Mouse (Mus musculus): ENCODE results near the gene C2cd2. TPM values are rescaled to one million over a fixed set of nuclear protein-coding genes. Genes with fewer than 3 reads are reported as not detected.
A peak's percentile ranks its signal among the peaks of the same experiment; 100 is the strongest.
"Not testable (repeated sequence)": the region's sequence is repeated elsewhere in the genome, so short reads cannot be mapped to it uniquely, and the experiment has no call there.

The C2cd2 gene
- total RNA-seq, 2 experiments from 2014 or later, result 14.4 to 18.5 TPM

GRCm38 (mm10) chr16:97963956-97964540, 1.6 kb upstream of the C2cd2 start:
- no peak for TF ChIP-seq CTCF (IDR thresholded peaks at IDR 0.05)
- H3K4me3 ChIP-seq, result no peak overlapping the region
- DNase-seq (ENCODE audit: extremely low spot score in 1 of 2, low spot score in 2 of 2), result no peak
- no peak overlapping the region for H3K27ac ChIP-seq
- intact Hi-C loops (cut with DNase I), result loop anchor here (2.0 kb wide), 3 partner anchors 33 to 117 kb away; partner anchors contain the start of genes B230307C23Rik and Prdm15

- peak in 1 of 2 experiments; percentile 16 for DNase-seq (ENCODE audit: extremely low spot score in 1 of 2, low spot score in 2 of 2)
- Histone ChIP-seq H3K27ac (peak overlapping the region; percentile 99), H3K4me3 (peak overlapping the region; percentile 80)
- TF ChIP-seq CTCF (IDR thresholded peaks at IDR 0.05), result no peak
- intact Hi-C loops (cut with DNase I), result loop anchor here (1.0 to 2.0 kb wide), 4 partner anchors 35 to 119 kb away; partner anchors contain the start of genes B230307C23Rik and Prdm15
These were observed 832 bp downstream of the C2cd2 start for GRCm38 (mm10) chr16:97961381-97962150.

DNA sequence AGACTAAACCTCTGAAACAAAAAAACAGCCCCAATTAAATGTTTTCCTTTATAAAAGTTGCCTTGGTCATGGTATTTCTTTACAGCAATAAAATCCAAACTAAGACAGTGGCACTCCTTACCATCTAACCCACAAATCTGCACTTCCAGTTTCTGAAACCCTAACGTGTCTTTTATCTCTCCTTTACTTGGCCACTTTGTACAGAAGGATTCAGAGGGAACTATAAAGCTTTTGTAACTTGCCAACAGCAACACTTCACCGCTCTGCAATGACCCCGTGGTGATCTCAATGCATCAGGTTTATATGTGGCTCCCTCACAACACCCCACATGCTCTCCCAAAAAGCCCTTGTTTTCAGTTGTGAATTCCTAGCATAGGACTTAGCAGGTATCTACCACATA, 2.0 kb downstream of the C2cd2 start:
- Histone ChIP-seq H3K4me3 (no peak overlapping the region), H3K27ac (no peak overlapping the region)
- TF ChIP-seq CTCF (IDR thresholded peaks at IDR 0.05), result no peak
- intact Hi-C loops (cut with DNase I), result no loop called here
- DNase-seq (ENCODE audit: extremely low spot score in 1 of 2, low spot score in 2 of 2), result no peak

GRCm38 (mm10) chr16:97958401-97958973, 3.9 kb downstream of the C2cd2 start:
- no peak for DNase-seq (ENCODE audit: extremely low spot score in 1 of 2, low spot score in 2 of 2)
- Histone ChIP-seq H3K27ac (no peak overlapping the region), H3K4me3 (no peak overlapping the region)
- no peak for TF ChIP-seq CTCF (IDR thresholded peaks at IDR 0.05)
- intact Hi-C loops (cut with DNase I), result no loop called here

DNA sequence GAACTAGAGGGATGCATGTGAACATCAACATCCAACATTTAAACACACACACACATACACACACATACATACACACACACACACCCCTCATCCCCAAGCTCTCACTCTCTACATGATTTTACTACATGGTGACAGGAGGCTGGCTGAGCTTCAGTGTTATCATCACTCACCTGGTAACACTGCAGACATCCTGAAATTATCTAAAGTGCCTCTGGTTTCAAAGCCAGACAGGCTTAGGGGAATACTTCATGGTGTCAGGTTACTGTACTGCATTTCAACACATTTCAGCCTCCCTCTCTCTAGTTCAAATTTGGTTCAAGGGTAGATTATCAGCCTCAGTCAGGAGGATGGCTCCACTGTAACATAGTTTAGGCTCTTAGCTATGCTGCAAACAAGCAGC, 4.8 kb downstream of the C2cd2 start:
- intact Hi-C loops (cut with DNase I), result no loop called here
- no peak for DNase-seq (ENCODE audit: extremely low spot score in 1 of 2, low spot score in 2 of 2)
- TF ChIP-seq CTCF (IDR thresholded peaks at IDR 0.05), result no peak
- Histone ChIP-seq H3K4me3 (no peak overlapping the region), H3K27ac (no peak overlapping the region)

DNA sequence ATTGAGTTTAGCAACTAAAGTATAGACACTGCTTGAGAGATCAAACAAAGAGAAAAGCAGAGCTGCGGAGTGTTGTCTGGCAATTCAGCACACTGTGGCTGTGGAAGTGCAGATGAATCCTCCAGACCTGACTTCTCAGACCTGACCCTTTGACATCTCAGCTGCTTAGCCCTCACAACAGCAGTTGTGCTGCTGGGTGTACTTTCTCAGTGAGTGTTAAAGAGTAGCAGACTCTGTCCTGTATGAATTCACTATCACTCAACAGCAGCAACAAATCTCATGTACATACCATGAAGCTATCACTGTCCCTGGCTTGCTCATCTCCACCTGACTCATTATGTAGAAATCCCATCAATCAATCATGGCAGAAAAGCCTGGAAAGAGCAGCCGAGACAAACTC, 6.4 kb downstream of the C2cd2 start:
- Histone ChIP-seq H3K27ac (no peak overlapping the region), H3K4me3 (no peak overlapping the region)
- TF ChIP-seq CTCF (IDR thresholded peaks at IDR 0.05), result no peak
- intact Hi-C loops (cut with DNase I), result no loop called here
- DNase-seq (ENCODE audit: extremely low spot score in 1 of 2, low spot score in 2 of 2), result no peak

DNA sequence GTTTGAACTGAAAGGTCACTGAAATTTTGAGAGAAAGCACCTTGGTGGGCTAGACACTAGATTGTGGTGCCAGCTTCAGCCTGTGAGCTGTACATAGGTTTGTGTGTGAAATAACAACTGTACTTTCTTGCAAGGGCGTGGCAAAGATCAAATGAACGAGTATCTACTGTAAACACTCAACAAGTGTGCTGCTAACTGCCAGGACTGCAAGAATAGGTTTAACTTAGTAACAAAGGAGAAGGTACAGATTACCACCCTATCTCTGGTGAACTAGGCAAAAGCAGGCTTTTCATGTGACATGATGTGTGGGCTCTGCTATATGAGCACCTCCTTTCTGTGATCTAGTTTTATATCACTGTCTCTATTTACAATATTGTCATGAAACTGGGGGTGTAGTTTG, 9.1 kb downstream of the C2cd2 start:
- no peak for TF ChIP-seq CTCF (IDR thresholded peaks at IDR 0.05)
- intact Hi-C loops (cut with DNase I), result no loop called here
- no peak for DNase-seq (ENCODE audit: extremely low spot score in 1 of 2, low spot score in 2 of 2)
- H3K4me3 ChIP-seq, result no peak overlapping the region
- H3K27ac ChIP-seq, result no peak overlapping the region

DNA sequence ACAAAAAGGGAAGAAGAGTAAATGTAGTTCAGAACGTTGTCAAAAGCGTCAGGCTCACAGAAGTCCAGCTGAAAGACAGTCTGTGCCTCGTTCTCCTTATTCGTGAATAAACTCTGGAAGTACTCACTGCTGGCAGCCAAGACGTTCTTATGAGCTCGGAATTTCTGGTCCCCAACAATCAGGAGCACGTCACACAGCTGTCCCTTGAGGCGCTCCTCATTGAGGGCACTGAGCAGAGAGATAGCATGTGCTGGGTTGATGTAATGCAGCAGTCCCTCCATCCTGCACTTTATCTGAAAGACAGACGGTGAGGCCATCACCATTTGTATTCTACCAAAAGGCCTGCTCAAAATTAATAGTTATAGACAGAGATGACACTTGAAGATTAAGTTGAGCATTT, 9.6 kb downstream of the C2cd2 start:
- no peak overlapping the region for H3K27ac ChIP-seq
- intact Hi-C loops (cut with DNase I), result no loop called here
- no peak for DNase-seq (ENCODE audit: extremely low spot score in 1 of 2, low spot score in 2 of 2)
- no peak for TF ChIP-seq CTCF (IDR thresholded peaks at IDR 0.05)
- H3K4me3 ChIP-seq, result no peak overlapping the region

- DNase-seq (ENCODE audit: extremely low spot score in 1 of 2, low spot score in 2 of 2), result no peak
- intact Hi-C loops (cut with DNase I), result no loop called here
- H3K4me3 ChIP-seq, result no peak overlapping the region
- TF ChIP-seq CTCF (IDR thresholded peaks at IDR 0.05), result no peak
- no peak overlapping the region for H3K27ac ChIP-seq
These were observed 10.0 kb downstream of the C2cd2 start for GRCm38 (mm10) chr16:97952371-97952770.

GRCm38 (mm10) chr16:97950061-97950460, 12.3 kb downstream of the C2cd2 start:
- intact Hi-C loops (cut with DNase I), result no loop called here
- Histone ChIP-seq H3K4me3 (no peak overlapping the region), H3K27ac (no peak overlapping the region)
- no peak for DNase-seq (ENCODE audit: extremely low spot score in 1 of 2, low spot score in 2 of 2)
- no peak for TF ChIP-seq CTCF (IDR thresholded peaks at IDR 0.05)

GRCm38 (mm10) chr16:97948836-97949235, 13.6 kb downstream of the C2cd2 start:
- no peak for TF ChIP-seq CTCF (IDR thresholded peaks at IDR 0.05)
- intact Hi-C loops (cut with DNase I), result no loop called here
- no peak for DNase-seq (ENCODE audit: extremely low spot score in 1 of 2, low spot score in 2 of 2)
- no peak overlapping the region for H3K4me3 ChIP-seq
- H3K27ac ChIP-seq, result no peak overlapping the region

DNA sequence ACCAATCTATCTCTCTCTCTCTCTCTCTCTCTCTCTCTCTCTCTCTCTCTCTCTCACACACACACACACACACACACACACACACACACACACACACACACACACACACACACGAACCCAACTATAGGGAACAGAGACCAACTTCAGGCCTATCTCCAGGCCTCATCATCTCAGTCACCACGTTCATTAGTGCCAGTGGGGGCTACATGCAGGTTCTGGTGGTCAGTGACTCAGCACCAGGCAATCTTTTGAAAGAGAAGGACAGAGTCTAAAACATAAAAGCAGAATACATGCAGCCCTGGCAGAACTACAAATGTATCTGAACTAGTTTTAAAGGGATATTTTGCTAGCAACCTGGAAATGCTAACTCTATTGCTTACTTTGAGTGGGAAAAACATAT, 15.4 kb downstream of the C2cd2 start:
- H3K4me3 ChIP-seq; DNase-seq (ENCODE audit: extremely low spot score in 1 of 2, low spot score in 2 of 2); intact Hi-C loops (cut with DNase I); H3K27ac ChIP-seq: not testable (repeated sequence)

All from left cerebral cortex, adult 2 months (tissue).